Mouse (Mus musculus) retina, postnatal 7 days (tissue): ENCODE data around the gene Gm20683.

Experiments
- DNase-seq: peaks from one replicate; pipeline ENCODE4 v3.0.0-alpha.2; 2012; ENCODE audit warnings: low read depth, low spot score

Gm20683 gene

DNA sequence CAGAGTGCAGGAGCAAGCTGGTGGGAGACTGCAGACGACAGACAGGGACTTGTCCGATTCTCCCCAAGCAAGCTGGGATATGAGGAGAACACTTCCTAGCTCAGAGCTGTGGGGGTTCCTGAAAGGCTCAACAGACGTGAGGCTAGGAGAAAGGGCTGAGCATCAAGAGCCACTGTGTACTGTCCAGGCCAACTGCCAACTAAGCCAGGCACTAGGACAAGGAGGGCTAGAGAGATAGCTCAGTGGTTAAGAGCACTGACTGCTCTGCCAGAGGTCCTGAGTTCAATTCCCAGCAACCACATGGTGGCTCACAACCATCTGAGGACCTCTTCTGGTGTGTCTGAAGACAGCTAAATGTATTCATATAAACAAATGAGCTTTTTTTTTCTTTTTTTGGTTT is 946 bp upstream of the Gm20683 start:
- DNase-seq = no peak

DNA sequence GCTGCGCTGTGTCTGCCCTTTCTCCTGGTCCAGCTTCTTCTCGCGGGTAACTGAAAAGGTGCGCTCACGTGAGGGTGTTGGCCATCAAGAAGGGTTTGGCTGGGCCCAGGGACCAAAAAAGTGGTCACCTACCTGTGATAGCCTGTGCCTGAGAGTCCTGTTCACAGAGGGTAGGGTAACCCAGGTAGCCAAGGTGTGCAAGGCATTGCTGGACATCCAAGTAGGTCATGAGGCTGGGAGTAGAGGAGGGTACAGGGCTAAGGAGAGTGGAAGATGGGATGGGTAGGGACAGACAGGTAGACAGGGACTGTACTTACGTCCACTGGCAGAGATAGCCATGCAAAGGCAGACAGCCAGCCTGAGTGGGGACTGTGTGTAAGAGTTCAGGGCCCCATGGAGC is 1.0 kb downstream of the Gm20683 start:
- no peak for DNase-seq

- DNase-seq = no peak
Measured at GRCm38 (mm10) chr17:25839455-25840235, 1.9 kb downstream of the Gm20683 start.

GRCm38 (mm10) chr17:25838904-25839303 is 2.7 kb downstream of the Gm20683 start:
- DNase-seq = no peak

- no peak for DNase-seq
Measured at GRCm38 (mm10) chr17:25837533-25837932, 4.0 kb downstream of the Gm20683 start.

- no peak for DNase-seq
Measured at GRCm38 (mm10) chr17:25837076-25837410, 4.5 kb downstream of the Gm20683 start, which contains the start of gene Rhbdl1. Gene Rhbdl1 (minus strand): TSS chr17:25837295.

GRCm38 (mm10) chr17:25836397-25837075 is 5.0 kb downstream of the Gm20683 start:
- no peak for DNase-seq

DNA sequence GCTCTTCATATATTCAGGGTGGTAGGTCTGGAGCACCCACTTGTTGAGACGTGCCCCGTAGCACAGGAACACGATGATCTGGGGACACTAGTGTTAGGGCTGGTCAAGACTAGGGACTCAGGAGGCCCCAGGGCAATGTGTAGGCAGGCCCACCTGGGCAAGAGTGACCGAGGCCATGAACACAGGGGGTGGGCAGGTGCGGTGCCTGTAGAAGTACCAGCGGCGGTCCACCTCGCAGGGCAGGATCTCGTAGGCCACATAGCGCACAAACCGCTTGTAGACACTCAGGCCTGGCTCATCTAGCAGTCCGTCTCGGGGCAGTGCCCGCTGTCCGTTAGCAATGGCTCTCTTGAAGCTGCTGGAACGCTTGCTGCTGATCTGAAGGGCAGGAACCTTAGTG is 5.7 kb downstream of the Gm20683 start:
- no peak for DNase-seq

DNA sequence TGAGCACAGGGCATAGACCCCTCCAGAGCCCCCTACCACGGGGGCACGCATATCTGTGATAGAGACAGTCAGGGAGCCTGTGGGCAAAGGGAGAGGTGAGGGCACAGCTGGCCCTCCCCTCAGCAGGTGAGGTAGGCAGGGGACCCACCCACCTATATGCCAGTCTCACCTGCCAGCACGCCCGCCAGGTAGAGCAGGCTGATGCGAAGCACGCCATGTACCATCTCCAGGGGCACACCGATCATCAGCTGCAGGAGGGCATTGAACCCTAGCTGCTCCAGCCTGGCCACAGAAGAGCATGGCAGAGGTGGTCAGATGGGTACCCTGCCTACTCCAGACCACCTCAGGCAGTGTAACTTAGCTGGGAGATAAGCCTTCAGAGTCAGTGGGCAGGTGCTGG is 6.3 kb downstream of the Gm20683 start:
- DNase-seq = no peak

GRCm38 (mm10) chr17:25834595-25835222 is 6.9 kb downstream of the Gm20683 start:
- no peak for DNase-seq

- DNase-seq = no peak
Measured at GRCm38 (mm10) chr17:25833961-25834594, 7.5 kb downstream of the Gm20683 start.

DNA sequence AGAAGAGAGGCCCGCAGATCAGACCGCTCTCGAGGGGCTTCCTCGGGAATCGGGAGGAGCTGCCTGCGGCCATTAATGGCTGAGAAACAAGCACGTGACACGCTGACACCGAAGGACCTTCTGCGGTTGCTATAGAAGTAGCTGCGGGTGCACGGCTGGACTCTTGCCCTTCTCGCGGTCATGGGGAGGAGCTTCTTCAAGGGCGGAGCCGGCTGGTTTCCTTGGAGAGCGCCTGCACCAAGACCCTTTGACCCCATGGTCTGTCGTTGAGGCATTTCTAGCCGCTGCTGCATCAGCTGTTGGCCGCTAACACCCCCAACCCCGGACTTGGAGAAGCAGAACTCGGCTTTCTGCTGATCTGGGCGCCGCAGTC is 8.3 kb downstream of the Gm20683 start, which contains the start of gene Stub1:
Stub1 (minus strand) TSS at position 114 of the 373 bp plus-strand sequence.
- no peak for DNase-seq

GRCm38 (mm10) chr17:25832436-25833290 is 8.9 kb downstream of the Gm20683 start:
- DNase-seq = peak; percentile 98

GRCm38 (mm10) chr17:25831451-25832281 is 9.9 kb downstream of the Gm20683 start:
- no peak for DNase-seq

GRCm38 (mm10) chr17:25830806-25831431 is 10.6 kb downstream of the Gm20683 start:
- no peak for DNase-seq

- DNase-seq = no peak
Measured at GRCm38 (mm10) chr17:25830200-25830753, 11.3 kb downstream of the Gm20683 start.

- no peak for DNase-seq
Measured at GRCm38 (mm10) chr17:25829558-25830017, 12.0 kb downstream of the Gm20683 start.

- DNase-seq = peak; percentile 67
Measured at GRCm38 (mm10) chr17:25828712-25829557, 12.6 kb downstream of the Gm20683 start, which contains the start of gene Jmjd8. Gene Jmjd8 (plus strand): TSS chr17:25828867.
